Mouse (Mus musculus) megakaryocyte, embryonic 14.5 days (primary cell): ENCODE data around the gene Samm50.

Experiments
- FLI1 ChIP-seq: IDR thresholded peaks from 2 replicates; pipeline ENCODE4 v1.6.1; 2012; ENCODE audit warnings: low read length, inconsistent platforms, mixed read lengths
- GATA1 ChIP-seq: IDR thresholded peaks from 3 replicates; pipeline ENCODE4 v1.6.1; 2012; ENCODE audit warnings: mixed read lengths, low read length, inconsistent platforms, borderline replicate concordance

GRCm38 (mm10) chr15:84245104-84245503 is 53.1 kb downstream of the Samm50 start:
- TF ChIP-seq GATA1, result no peak
- no peak for TF ChIP-seq FLI1
